Mouse (Mus musculus) forebrain, embryonic 13.5 days (tissue): ENCODE measurements around the gene Scfd2. TPM values are rescaled to one million over a fixed set of nuclear protein-coding genes. Genes with fewer than 3 reads are reported as not detected.

ENCODE experiments used
- ATAC-seq: fragments of 200-750 bp; cut with Nextera tagmentation; 2 replicates; pipeline ENCODE4 v1.8.0; 2017
- H3K27ac ChIP-seq: fragments of 300-500 bp; sonication (generic); 2 replicates; pipeline ENCODE4 v1.5.1; 2015; ENCODE audit warnings: inconsistent platforms, mild to moderate bottlenecking, moderate library complexity
- H3K27me3 ChIP-seq: fragments of 300-500 bp; sonication (generic); 2 replicates; pipeline ENCODE4 v1.6.1; 2015; ENCODE audit warnings: mild to moderate bottlenecking, inconsistent platforms
- H3K36me3 ChIP-seq: fragments of 300-500 bp; sonication (generic); 2 replicates; pipeline ENCODE4 v1.6.1; 2015; ENCODE audit warnings: mild to moderate bottlenecking, inconsistent platforms; ENCODE audit not compliant: poor library complexity, severe bottlenecking
- H3K4me1 ChIP-seq: fragments of 300-500 bp; sonication (generic); 2 replicates; pipeline ENCODE4 v1.6.1; 2015; ENCODE audit warnings: inconsistent platforms
- H3K4me2 ChIP-seq: fragments of 300-500 bp; sonication (generic); 2 replicates; pipeline ENCODE4 v1.6.1; 2015; ENCODE audit warnings: inconsistent platforms, mild to moderate bottlenecking, moderate library complexity
- H3K4me3 ChIP-seq: fragments of 300-500 bp; sonication (generic); 2 replicates; pipeline ENCODE4 v1.5.1; 2015; ENCODE audit warnings: mild to moderate bottlenecking, inconsistent platforms
- H3K9ac ChIP-seq: fragments of 300-500 bp; sonication (generic); 2 replicates; pipeline ENCODE4 v1.6.1; 2015; ENCODE audit warnings: mild to moderate bottlenecking, inconsistent platforms
- H3K9me3 ChIP-seq: fragments of 300-500 bp; sonication (generic); replicated peaks from 2 replicates; pipeline ENCODE4 v1.6.1; 2016; ENCODE audit warnings: inconsistent platforms
- WGBS: fragments of 180-500 bp; shearing (Covaris S2); methylation state at CpG from one replicate; pipeline ENCODE4 v1.1.7; 2015; 5-methylcytosine and 5-hydroxymethylcytosine counted together
- polyA plus RNA-seq: library from polyadenylated mRNA; unstranded; fragments of >200 nt; fragmentation: Nextera tagmentation; extraction: Ambion mirVana; gene quantifications from 2 replicates; pipeline ENCODE4 v1.2.1, GENCODE M21; 2015

The Scfd2 gene
- polyA plus RNA-seq, 1 experiment from 2014 or later = 17.9 TPM

DNA sequence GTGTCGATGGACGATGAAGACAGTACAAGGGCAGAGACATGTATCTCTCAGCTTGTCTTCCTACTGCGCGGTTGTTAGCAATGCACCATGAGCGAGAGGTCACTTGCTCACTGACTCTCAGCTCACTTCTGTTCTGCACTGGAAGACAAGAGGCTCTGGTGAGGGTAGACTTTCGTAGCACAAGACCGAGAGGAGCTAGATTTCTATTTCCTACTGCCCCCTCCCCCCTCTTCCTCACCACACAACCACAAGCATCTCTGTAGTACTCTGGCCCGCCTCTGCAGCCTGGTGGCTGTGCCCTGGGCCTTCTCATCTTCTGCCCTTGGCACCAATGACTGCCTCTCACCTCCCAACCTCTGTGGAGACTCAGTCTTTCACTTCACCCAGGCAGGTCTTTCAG lies 331.1 kb downstream of the Scfd2 start:
- H3K27ac ChIP-seq = no peak overlapping the region
- 94% methylated on average over 8 of the region's 8 CpGs for WGBS
- H3K9me3 ChIP-seq = 0 out of 2 replicates have a peak, but pooled peaks cover 7% of the 10 kb centered on the region
- H3K4me2 ChIP-seq = no peak overlapping the region
- no peak for ATAC-seq
- peaks cover 32% of the 10 kb centered on the region for H3K4me1 ChIP-seq
- H3K27me3 ChIP-seq = no peaks in the 10 kb centered on the region
- no peak overlapping the region for H3K4me3 ChIP-seq
- H3K36me3 ChIP-seq = peaks cover 13% of the 10 kb centered on the region
- no peak overlapping the region for H3K9ac ChIP-seq

DNA sequence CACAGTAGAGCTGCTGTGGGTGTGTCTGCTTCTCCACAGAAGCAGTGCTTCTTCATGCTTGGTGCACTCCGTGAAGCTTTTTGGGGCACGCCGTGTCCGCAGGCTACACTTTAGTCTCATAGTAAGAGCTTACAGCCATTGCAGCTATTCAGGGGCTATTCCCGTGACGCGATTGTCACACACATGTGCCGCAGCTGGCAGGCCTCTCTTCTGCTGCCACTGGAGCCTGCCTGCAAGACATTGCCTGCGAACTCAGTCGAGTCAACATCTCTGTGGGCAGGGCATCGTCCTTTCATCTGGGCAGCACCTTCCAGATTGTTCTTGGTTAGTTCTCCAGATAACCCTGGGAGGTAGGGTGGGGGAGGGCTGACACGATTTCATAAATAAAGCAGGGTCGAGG lies 331.8 kb downstream of the Scfd2 start:
- no peak for ATAC-seq

DNA sequence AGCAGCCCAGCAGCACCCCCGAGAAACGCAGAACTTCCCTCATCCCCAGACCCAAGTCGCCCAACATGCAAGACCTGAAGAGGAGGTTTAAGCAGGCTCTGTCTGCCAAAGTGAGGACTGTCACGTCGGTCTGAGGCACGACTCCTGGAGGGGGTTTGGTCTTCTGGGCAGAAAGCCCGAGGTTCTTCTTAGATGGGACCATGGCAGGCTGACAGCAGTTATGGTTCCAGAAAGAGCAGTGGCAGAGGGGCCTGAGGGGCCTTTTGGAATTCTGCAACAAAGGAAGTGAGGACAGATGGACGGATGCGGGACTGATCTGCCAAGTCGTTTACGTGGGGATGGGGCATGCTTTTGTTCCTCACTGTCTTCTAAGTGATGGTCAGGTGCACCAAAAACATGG lies 333.1 kb downstream of the Scfd2 start:
- Histone ChIP-seq H3K27ac (0 out of 2 replicates have a peak overlapping the region, but pooled peaks have one; percentile 22), H3K4me3 (no peak overlapping the region), H3K27me3 (peaks cover 3% of the 10 kb centered on the region; the same call in 1 of the 2 replicates), H3K4me1 (peaks cover 46% of the 10 kb centered on the region), H3K9me3 (0 out of 2 replicates have a peak, but pooled peaks cover 5% of the 10 kb centered on the region), H3K9ac (no peak overlapping the region), H3K36me3 (peaks cover 13% of the 10 kb centered on the region), H3K4me2 (no peak overlapping the region)
- no peak for ATAC-seq
- WGBS = 81% methylated on average over 11 of the region's 11 CpGs

More for the DNA sequence above, 331.8 kb downstream of the Scfd2 start:
- 92% methylated on average over 13 of the region's 13 CpGs for WGBS
- Histone ChIP-seq H3K27me3 (no peaks in the 10 kb centered on the region), H3K4me3 (no peak overlapping the region), H3K9me3 (0 out of 2 replicates have a peak, but pooled peaks cover 7% of the 10 kb centered on the region), H3K4me1 (peaks cover 33% of the 10 kb centered on the region), H3K4me2 (no peak overlapping the region), H3K9ac (no peak overlapping the region), H3K36me3 (peaks cover 13% of the 10 kb centered on the region), H3K27ac (no peak overlapping the region)

DNA sequence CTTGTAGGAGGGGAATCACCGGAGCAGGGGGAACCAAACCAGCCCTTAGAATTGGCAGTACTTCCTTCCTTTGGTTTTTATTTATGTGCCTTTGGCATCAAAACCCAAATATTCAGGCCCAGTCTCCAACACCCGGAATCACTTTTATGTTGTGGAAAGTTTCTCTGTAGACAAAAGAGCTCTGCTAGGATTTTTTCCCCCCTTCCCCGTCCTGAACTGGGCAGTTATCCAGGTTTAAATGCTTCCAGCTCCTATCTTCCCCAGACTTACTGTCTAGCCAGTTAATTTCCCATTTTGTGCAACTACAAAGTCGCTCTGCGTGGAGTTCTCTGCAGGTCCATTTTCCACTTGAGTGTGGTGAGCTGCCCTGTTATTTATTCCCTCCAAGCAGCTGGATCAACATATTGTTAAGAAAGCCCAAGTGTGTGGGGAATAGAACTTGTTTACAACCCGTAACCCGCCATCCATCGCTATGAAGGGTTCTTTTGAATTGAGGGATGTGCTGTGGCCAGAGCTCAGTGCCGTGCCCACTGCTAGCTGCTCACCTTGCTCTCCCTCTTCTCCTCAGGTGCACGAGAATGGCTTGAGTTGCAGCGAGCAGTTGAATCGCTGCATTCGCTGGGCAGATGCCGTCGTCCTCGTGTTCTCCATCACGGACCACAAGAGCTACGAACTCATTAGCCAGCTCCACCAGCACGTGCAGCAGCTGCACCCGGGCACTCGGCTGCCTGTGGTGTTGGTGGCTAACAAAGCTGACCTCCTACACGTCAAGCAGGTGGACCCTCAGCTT lies 333.8 kb downstream of the Scfd2 start:
- 65% methylated on average over 22 of the region's 22 CpGs for WGBS
- Histone ChIP-seq H3K36me3 (peaks cover 13% of the 10 kb centered on the region), H3K4me3 (no peak overlapping the region), H3K9ac (no peak overlapping the region; the same call in 1 of the 2 replicates), H3K4me2 (peak overlapping the region; percentile 92), H3K27ac (peak overlapping the region; percentile 49; the same call in 1 of the 2 replicates), H3K27me3 (peaks cover 4% of the 10 kb centered on the region; the same call in 1 of the 2 replicates), H3K4me1 (peaks cover 46% of the 10 kb centered on the region), H3K9me3 (no peaks in the 10 kb centered on the region)
- no peak for ATAC-seq

DNA sequence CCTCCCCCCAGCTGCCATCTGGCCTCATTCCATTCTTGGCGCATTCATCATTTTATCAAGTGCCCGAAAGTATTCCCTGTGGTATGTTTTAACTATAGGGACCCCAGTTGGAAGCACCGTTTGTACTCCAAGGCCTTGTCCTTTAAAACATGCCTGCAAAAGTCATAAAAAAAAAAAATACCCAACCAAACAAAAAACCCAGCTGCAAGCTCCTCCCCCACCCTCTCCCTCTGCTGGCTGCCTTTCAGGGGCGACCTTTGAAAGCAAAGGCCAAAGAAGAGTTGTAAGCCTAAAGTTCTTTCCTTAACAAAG lies 335.3 kb downstream of the Scfd2 start:
- Histone ChIP-seq H3K36me3 (peaks cover 13% of the 10 kb centered on the region), H3K4me2 (peak overlapping the region; percentile 92), H3K27me3 (peaks cover 5% of the 10 kb centered on the region; the same call in 1 of the 2 replicates), H3K4me1 (peaks cover 46% of the 10 kb centered on the region), H3K9me3 (no peaks in the 10 kb centered on the region), H3K4me3 (peak overlapping the region; percentile 79), H3K9ac (no peak overlapping the region), H3K27ac (peak overlapping the region; percentile 19; the same call in 1 of the 2 replicates)
- 2% methylated on average over 4 of the region's 4 CpGs for WGBS
- no peak for ATAC-seq

DNA sequence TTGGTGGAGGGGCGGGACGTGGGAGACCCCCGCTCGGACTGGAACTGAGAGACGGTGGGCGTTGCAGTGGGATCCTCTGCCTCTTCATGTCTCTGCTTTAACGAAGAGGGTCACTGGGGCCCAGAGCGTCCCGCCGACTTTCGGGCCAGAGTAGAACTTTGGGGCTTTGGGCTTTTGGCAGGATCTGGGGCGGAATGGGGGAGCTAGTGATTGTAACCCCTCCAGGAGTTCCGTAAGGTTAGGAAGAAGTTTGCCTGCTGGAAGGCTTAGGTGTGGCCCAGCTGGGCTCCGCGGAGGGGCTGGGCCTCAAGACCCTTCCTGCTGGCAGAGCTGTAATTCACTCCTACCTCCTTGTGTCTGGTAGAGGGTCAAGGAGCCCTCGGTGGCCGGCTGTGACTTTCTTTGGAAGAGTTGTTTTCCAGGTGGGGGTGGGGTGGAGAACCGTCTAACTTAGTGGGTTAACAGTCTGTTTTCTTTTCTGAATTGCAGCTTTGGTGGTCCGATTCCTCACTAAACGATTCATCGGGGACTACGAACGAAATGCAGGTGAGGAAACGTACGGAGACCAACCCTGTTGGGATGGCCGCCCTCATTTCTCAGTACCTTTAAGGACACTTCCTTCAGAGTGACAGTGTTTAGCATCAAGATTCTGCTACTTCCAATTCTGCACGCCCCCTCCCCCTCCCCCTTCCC lies 335.8 kb downstream of the Scfd2 start:
- H3K4me2 ChIP-seq = peak overlapping the region; percentile 92
- H3K27me3 ChIP-seq = peaks cover 5% of the 10 kb centered on the region
- H3K4me1 ChIP-seq = peaks cover 46% of the 10 kb centered on the region
- peak overlapping the region; percentile 87 for H3K9ac ChIP-seq
- no peaks in the 10 kb centered on the region for H3K9me3 ChIP-seq
- ATAC-seq = peak; percentile 9
- peak overlapping the region; percentile 79 for H3K4me3 ChIP-seq
- peak overlapping the region; percentile 73; the same call in 1 of the 2 replicates for H3K27ac ChIP-seq
- peaks cover 13% of the 10 kb centered on the region for H3K36me3 ChIP-seq
- WGBS = 1% methylated on average over 27 of the region's 27 CpGs

DNA sequence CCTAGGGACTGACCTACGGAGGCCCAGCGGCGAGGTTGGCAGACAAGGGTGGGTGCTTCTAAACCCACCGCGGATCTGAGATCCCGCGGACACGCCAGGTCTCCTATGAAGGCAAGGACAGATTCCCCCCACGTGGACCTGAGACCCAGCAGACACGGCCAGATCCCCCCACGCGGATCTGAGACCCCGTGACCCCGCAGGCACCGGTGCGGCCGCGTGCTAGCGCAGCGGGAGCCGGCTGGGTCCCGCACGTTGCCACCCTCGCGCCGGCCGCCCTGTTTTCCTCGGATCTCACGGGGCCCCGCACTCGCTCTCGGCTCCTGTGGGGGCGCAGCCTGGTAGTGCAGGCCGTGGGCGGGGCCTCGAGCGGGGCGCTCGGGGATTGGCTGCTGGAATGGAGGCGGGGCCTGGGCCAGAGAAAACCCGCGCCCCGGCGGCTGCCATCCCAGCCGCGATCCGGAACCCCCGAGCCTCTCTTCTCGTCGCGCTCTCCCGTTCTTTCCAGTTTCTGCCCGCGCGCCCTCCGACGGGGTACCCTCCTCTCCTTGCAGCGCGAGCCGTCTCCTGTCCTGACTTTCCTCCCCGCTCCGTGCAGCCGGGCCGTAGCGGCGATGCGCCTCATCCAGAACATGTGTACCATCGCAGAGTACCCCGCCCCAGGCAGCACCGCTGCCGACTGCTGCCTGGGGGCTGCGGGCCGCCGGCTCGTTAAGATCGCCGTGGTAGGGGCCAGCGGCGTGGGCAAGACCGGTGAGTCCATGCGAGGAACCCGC lies 336.5 kb downstream of the Scfd2 start, which contains the start of gene Rasl11b:
Gene Rasl11b (plus strand): TSS at position 446 of the 773 bp plus-strand sequence.
- peaks cover 48% of the 10 kb centered on the region for H3K4me1 ChIP-seq
- peaks cover 13% of the 10 kb centered on the region for H3K36me3 ChIP-seq
- H3K9me3 ChIP-seq = no peaks in the 10 kb centered on the region
- H3K9ac ChIP-seq = peak within 1 kb of the TSS; percentile 87
- under 1% methylated on average over 80 of the region's 82 CpGs for WGBS
- H3K27ac ChIP-seq = peak within 1 kb of the TSS; percentile 73
- peak; percentile 98 for ATAC-seq
- peaks cover 5% of the 10 kb centered on the region for H3K27me3 ChIP-seq
- H3K4me3 ChIP-seq = peak within 1 kb of the TSS; percentile 79
- peak within 1 kb of the TSS; percentile 92 for H3K4me2 ChIP-seq

DNA sequence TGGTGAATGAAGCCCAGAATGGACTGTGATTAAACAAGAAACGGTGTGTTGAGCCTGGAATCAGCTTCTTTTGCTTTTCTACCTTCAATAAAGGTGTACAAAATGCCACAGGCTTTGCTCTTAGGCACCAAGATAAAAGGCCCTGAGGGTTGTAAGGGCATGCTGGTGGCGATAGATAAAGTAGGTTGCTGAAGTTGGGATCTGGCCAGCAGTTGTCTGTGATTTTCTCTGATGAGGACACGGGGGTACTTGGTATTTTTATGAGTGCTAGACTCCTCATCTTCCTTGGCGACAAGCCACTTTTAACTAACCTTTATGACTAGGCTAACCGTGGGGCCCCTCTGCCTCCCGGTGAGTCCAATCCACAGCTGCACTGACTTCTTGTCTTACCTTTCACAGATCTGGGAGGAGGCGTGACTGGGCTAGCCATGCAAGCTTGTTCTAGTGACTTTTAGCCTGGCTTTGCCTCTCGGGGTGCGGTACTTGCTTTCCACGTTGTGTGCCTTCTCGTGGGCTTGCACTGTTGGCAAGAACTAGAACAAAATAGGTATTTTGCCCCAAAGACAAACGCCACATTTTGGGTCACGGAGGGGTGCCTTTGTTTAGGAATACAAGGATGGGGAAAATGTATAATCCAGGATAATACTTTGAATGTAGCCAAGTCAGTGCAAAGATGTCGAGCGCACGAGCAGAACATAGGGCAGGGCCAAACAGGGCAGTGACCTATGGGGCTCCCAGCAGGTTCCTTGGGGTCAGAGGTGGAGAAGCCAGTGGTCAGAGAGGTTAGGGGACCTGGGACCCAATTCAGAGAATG lies 337.3 kb downstream of the Scfd2 start:
- Histone ChIP-seq H3K9ac (peak overlapping the region; percentile 87), H3K9me3 (no peaks in the 10 kb centered on the region), H3K4me2 (peak overlapping the region; percentile 92), H3K36me3 (peaks cover 13% of the 10 kb centered on the region), H3K4me3 (peak overlapping the region; percentile 79), H3K4me1 (peaks cover 56% of the 10 kb centered on the region), H3K27ac (no peak overlapping the region), H3K27me3 (peaks cover 5% of the 10 kb centered on the region)
- WGBS = 26% methylated on average over 16 of the region's 16 CpGs
- ATAC-seq = no peak

DNA sequence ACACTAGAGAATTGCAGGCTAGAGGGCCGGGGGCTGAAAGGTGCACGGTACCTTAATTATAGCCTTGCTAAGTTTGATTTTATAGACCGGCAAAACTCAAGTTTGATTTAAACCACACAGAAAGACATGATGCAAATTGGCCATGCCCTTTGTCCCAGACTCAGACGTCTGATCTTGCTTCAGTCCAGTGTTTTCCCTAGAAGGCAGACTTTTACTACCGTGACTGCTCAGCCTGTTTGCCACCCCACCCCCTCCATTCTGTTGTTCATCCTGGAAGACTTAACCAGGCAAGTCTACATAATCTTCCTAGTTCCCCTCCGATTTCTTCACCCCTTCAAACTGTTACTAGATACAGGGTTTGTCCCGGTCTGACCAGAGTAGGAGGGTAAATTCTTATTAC lies 337.9 kb downstream of the Scfd2 start:
- H3K4me3 ChIP-seq = no peak overlapping the region
- H3K4me2 ChIP-seq = no peak overlapping the region
- 40% methylated on average over 7 of the region's 7 CpGs for WGBS
- H3K9ac ChIP-seq = no peak overlapping the region
- H3K4me1 ChIP-seq = peaks cover 57% of the 10 kb centered on the region
- H3K9me3 ChIP-seq = no peaks in the 10 kb centered on the region
- H3K36me3 ChIP-seq = peaks cover 7% of the 10 kb centered on the region
- peaks cover 5% of the 10 kb centered on the region for H3K27me3 ChIP-seq
- H3K27ac ChIP-seq = no peak overlapping the region
- ATAC-seq = no peak

DNA sequence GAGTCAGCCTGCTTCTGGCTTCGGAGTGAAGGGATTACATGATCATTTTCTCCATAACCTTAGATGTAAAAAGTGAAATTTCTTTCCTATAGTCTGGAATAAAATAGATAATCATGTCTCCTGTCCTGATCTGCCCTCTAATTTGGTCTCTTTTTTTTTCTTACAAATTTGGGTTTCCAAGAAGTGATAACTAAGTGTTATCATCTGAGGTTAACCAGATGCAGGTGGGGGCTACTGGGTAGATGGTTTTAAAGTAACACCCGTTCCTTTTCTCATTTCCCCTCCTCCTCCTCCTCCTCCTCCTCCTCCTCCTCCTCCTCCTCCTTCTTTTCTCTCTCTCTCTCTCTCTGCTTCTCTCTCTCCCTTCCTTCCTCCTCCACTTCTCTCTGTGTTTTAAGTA lies 338.6 kb downstream of the Scfd2 start:
- ATAC-seq = no peak
- peaks cover 5% of the 10 kb centered on the region for H3K27me3 ChIP-seq
- no peak overlapping the region for H3K27ac ChIP-seq
- H3K4me2 ChIP-seq = no peak overlapping the region
- no peaks in the 10 kb centered on the region for H3K9me3 ChIP-seq
- peaks cover 51% of the 10 kb centered on the region for H3K4me1 ChIP-seq
- H3K36me3 ChIP-seq = peaks cover 1% of the 10 kb centered on the region; the same call in 1 of the 2 replicates
- H3K9ac ChIP-seq = no peak overlapping the region
- 80% methylated on average over 2 of the region's 2 CpGs for WGBS
- no peak overlapping the region for H3K4me3 ChIP-seq

DNA sequence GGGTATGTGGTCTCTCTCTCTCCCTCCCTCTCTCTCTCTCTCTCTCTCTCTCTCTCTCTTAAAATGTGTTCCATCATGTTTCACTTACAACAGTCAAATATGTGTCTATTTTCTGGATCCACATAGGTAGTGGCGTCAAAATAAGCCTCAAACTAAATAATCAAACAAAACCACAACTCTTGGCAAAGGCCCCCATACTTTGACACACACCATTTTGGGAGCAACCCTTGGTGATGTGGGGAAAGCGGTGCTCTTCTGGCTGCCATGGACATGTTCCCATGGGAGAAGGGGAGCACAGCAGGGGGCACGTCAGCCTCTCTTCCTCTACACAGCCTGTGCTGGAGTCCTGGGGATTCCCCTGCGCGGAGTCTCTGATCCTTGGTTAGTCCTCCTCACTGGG lies 340.6 kb downstream of the Scfd2 start:
- Histone ChIP-seq H3K27me3 (peaks cover 5% of the 10 kb centered on the region), H3K4me3 (no peak overlapping the region), H3K27ac (no peak overlapping the region), H3K9ac (no peak overlapping the region), H3K9me3 (no peaks in the 10 kb centered on the region), H3K4me1 (peaks cover 30% of the 10 kb centered on the region), H3K36me3 (no peaks in the 10 kb centered on the region), H3K4me2 (no peak overlapping the region)
- 74% methylated on average over 5 of the region's 5 CpGs for WGBS
- no peak for ATAC-seq
